Mouse (Mus musculus) naive thymus-derived CD4-positive, alpha-beta T cell, adult 5 months (primary cell): Measurements from ENCODE around the gene Fgf14. TPM values are rescaled to one million over a fixed set of nuclear protein-coding genes. Genes with fewer than 3 reads are reported as not detected.

ENCODE experiments used
- polyA plus RNA-seq: library from polyadenylated mRNA; unstranded; fragments of 100-300 nt; shearing (Covaris generic); gene quantifications from one replicate; pipeline ENCODE4 v1.2.1, GENCODE M21; 2017

Fgf14 gene
- not detected for polyA plus RNA-seq

DNA sequence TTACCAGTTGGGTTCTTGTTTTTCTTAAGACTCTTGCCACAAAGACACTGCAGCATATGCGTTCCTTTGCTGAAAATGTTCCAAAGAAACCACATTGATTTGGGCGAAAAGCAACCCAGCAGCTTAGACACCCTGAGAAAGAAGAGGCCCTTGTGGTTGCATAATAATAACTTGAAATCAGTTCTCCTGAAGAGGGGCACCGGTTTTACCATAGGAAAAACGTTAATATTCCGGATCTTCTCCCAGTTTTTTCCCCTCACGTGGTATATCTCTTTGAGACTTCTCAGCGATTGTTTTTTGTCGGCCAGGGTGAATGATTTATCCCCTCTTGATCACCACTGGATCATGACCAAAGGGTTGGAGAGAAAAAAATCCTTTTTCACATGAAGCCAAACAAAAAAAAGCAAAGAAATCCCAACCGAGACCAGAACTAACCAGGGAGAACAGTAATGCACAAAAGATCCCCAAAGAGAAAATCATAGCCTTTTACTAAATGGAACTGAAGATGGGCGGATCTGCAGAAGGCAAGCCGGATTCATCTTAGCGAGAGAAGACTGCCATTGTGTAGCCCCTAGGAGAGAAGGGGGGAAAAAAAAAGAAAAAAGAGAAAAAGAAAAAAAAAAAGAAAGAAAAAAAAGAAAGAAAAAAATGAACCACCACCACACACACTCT is at the start of gene Fgf14:
Fgf14 (minus strand) TSS at position 622 of the 672 bp plus-strand sequence.

